8 mouse cellular contexts compared by ENCODE assay signal in genomic region chr10:40350245-40350932, GRCm38 (mm10). TPM values are rescaled to one million over a fixed set of nuclear protein-coding genes. Genes with fewer than 3 reads are reported as not detected.
DNase-seq lines count a peak whose midpoint lies in the region; ATAC-seq lines count a peak whose summit lies in the region.

No protein-coding gene starts in this region.

- 40% methylated on average over 12 of the region's 12 CpGs for WGBS in heart, embryonic 15.5 days
- WGBS in hindbrain, embryonic 14.5 days, result 51% methylated on average over 12 of the region's 12 CpGs
- 54% methylated on average over 12 of the region's 12 CpGs for WGBS in midbrain, embryonic 12.5 days

- H3K4me1 ChIP-seq in heart, embryonic 15.5 days (replicated peaks), result peaks cover 18% of the 10 kb centered on the region; the same call in 1 of the 2 replicates
- no peaks in the 10 kb centered on the region for H3K4me1 ChIP-seq in brown adipose tissue, adult 24 weeks (ENCODE audit: control insufficient read depth, insufficient read depth, insufficient read length, low read length)
- peaks cover 20% of the 10 kb centered on the region for H3K4me1 ChIP-seq in hindbrain, embryonic 14.5 days (replicated peaks; ENCODE audit: control insufficient read depth, insufficient read depth, low read length)
- peaks cover 19% of the 10 kb centered on the region for H3K4me1 ChIP-seq in midbrain, embryonic 12.5 days

- H3K9ac ChIP-seq in heart, embryonic 15.5 days, result peak overlapping the region; percentile 88
- H3K9ac ChIP-seq in hindbrain, embryonic 14.5 days, result peak overlapping the region; percentile 87
- peak overlapping the region; percentile 90 for H3K9ac ChIP-seq in midbrain, embryonic 12.5 days (replicated peaks)

- H3K27ac ChIP-seq in heart, embryonic 15.5 days, result peak overlapping the region; percentile 96
- no peak overlapping the region for H3K27ac ChIP-seq in brown adipose tissue, adult 24 weeks (replicated peaks; ENCODE audit: low read depth, low read length)
- H3K27ac ChIP-seq in hindbrain, embryonic 14.5 days, result peak overlapping the region; percentile 93
- 0 out of 2 replicates have a peak overlapping the region, but pooled peaks have one; percentile 96 for H3K27ac ChIP-seq in midbrain, embryonic 12.5 days (replicated peaks)

- no peak for DNase-seq in heart, adult 18-20 months
- no peak for DNase-seq in hindbrain, embryonic 14.5 days (ENCODE audit: low spot score)
- no peak for DNase-seq in cerebellum, adult 8-10 months
- no peak for DNase-seq in testis, postnatal 10 days (ENCODE audit: low spot score)
- DNase-seq in cerebellum, adult 11 months, result no peak

- no peaks in the 10 kb centered on the region for H3K9me3 ChIP-seq in heart, embryonic 15.5 days (replicated peaks)
- no peaks in the 10 kb centered on the region for H3K9me3 ChIP-seq in hindbrain, embryonic 14.5 days (ENCODE audit: control insufficient read depth, low read length)
- H3K9me3 ChIP-seq in midbrain, embryonic 12.5 days, result no peaks in the 10 kb centered on the region

- H3K36me3 ChIP-seq in heart, embryonic 15.5 days, result no peaks in the 10 kb centered on the region
- H3K36me3 ChIP-seq in hindbrain, embryonic 14.5 days (replicated peaks; ENCODE audit: control insufficient read depth, insufficient read depth), result no peaks in the 10 kb centered on the region
- no peaks in the 10 kb centered on the region for H3K36me3 ChIP-seq in midbrain, embryonic 12.5 days

- H3K27me3 ChIP-seq in heart, embryonic 15.5 days, result no peaks in the 10 kb centered on the region
- H3K27me3 ChIP-seq in hindbrain, embryonic 14.5 days (ENCODE audit: control insufficient read depth, insufficient read depth, low read length), result no peaks in the 10 kb centered on the region
- H3K27me3 ChIP-seq in midbrain, embryonic 12.5 days, result no peaks in the 10 kb centered on the region

- ATAC-seq in heart, embryonic 15.5 days (replicated peaks; ENCODE audit: insufficient number of reproducible peaks, insufficient read depth, low FRiP score, low read depth), result no peak
- ATAC-seq in hindbrain, embryonic 14.5 days (ENCODE audit: low FRiP score), result no peak
- ATAC-seq in midbrain, embryonic 12.5 days (ENCODE audit: low FRiP score, low read depth), result no peak

- peak overlapping the region; percentile 80 for H3K4me2 ChIP-seq in heart, embryonic 15.5 days
- peak overlapping the region; percentile 78 for H3K4me2 ChIP-seq in hindbrain, embryonic 14.5 days (replicated peaks)
- H3K4me2 ChIP-seq in midbrain, embryonic 12.5 days (replicated peaks), result peak overlapping the region; percentile 67

- H3K4me3 ChIP-seq in heart, embryonic 15.5 days, result peak overlapping the region; percentile 97
- H3K4me3 ChIP-seq in brown adipose tissue, adult 24 weeks (ENCODE audit: insufficient read depth, low read depth, low read length), result peak overlapping the region; percentile 95
- peak overlapping the region; percentile 94 for H3K4me3 ChIP-seq in hindbrain, embryonic 14.5 days (replicated peaks; ENCODE audit: low read length)
- peak overlapping the region; percentile 92 for H3K4me3 ChIP-seq in midbrain, embryonic 12.5 days

RNA-seq across cellular contexts. Expression of gene Cdk19, which starts 11.0 kb away (rescaled TPM):
- 5.3 and 6.9 TPM in 2 replicates for polyA plus RNA-seq in heart, embryonic 15.5 days (2015; fragmentation: Nextera tagmentation; extraction: Ambion mirVana)
- 10 to 100 TPM in 1 of 2 experiments, 1 to 10 TPM in 1; 9.1 to 13.0 TPM for total RNA-seq in heart, adult 18-20 months (2021)
- 4.3 and 6.8 TPM in 2 replicates for polyA plus RNA-seq in brown adipose tissue, adult 24 weeks (2012; ENCODE audit: insufficient read depth, insufficient read length, missing spikeins)
- polyA plus RNA-seq in hindbrain, embryonic 14.5 days (2014; fragmentation: Nextera tagmentation; extraction: Ambion mirVana), result 14.4 and 15.2 TPM in 2 replicates
- polyA plus RNA-seq in midbrain, embryonic 12.5 days (2016; fragmentation: Nextera tagmentation; extraction: Ambion mirVana), result 12.0 and 12.6 TPM in 2 replicates

RNA-seq across cellular contexts. Expression of gene Amd1, which starts 48.4 kb away (rescaled TPM):
- 34.5 and 34.7 TPM in 2 replicates for polyA plus RNA-seq in heart, embryonic 15.5 days (2015; fragmentation: Nextera tagmentation; extraction: Ambion mirVana)
- 100 to 1,000 TPM in 1 of 2 experiments, 10 to 100 TPM in 1; 97.9 to 132 TPM for total RNA-seq in heart, adult 18-20 months (2021)
- polyA plus RNA-seq in brown adipose tissue, adult 24 weeks (2012; ENCODE audit: insufficient read depth, insufficient read length, missing spikeins), result 25.7 and 31.6 TPM in 2 replicates
- polyA plus RNA-seq in hindbrain, embryonic 14.5 days (2014; fragmentation: Nextera tagmentation; extraction: Ambion mirVana), result 47.5 and 57.4 TPM in 2 replicates
- 59.8 TPM in 2 replicates for polyA plus RNA-seq in midbrain, embryonic 12.5 days (2016; fragmentation: Nextera tagmentation; extraction: Ambion mirVana)
